Mouse (Mus musculus) mammary gland, adult 2 months (tissue): ENCODE results near the gene Olfr1259. TPM values are rescaled to one million over a fixed set of nuclear protein-coding genes. Genes with fewer than 3 reads are reported as not detected.

Source experiments
- polyA plus RNA-seq: library from polyadenylated mRNA; depleted of rRNA; stranded (reverse); fragments of >200 nt; gene quantifications from 2 replicates; pipeline ENCODE4 v1.2.3, GENCODE M21; 2012; ENCODE audit warnings: low replicate concordance; rRNA removed

Olfr1259 gene
- polyA plus RNA-seq = not detected in 2 replicates

GRCm38 (mm10) chr2:89948564-89948963 lies at the start of gene Olfr1259:
TSS of gene Olfr1259 (minus strand) at chr2:89948664.

DNA sequence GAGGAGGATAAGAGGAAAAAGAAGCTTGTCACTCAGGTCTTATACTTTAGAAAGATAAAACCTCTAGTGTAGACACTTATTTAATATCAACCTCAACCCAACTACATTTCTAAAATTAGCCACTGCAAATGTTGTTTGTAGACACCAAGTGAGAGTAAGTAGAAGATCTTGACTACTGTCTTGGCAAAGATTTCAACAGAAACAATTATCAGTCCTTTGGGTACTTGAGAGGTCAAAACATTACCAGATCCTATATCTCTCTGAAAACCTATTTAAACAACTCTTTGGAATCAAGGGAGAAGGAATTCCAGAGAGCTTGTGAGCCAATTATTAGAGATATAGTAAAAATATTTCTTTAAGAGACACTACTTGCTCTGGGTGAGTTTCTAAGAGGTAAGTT lies 42.5 kb upstream of the Olfr1259 start, which contains the start of gene Olfr1261:
Gene Olfr1261 (plus strand): TSS at position 301 of the 400 bp plus-strand sequence.

DNA sequence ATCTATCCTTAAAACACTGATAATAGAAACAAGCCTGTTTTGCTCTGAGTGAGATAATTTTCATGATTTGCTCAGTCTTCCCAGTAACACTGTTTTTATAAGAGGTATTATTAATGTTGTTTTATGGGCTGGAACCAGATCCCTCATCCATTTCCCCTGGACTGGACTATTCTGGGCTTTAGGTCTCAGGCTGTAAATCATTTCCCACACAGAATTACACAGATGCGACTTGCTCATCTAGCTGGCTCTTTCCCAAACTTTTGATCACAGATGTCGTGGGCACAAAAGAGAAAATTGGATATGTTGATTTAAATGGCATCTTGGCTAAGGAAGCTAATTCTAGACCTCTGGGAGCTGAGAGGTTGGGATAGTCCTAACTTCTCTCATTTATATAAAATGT lies 25.7 kb upstream of the Olfr1259 start, which contains the start of gene Olfr1260:
Gene Olfr1260 (plus strand): TSS at position 157 of the 400 bp plus-strand sequence.

DNA sequence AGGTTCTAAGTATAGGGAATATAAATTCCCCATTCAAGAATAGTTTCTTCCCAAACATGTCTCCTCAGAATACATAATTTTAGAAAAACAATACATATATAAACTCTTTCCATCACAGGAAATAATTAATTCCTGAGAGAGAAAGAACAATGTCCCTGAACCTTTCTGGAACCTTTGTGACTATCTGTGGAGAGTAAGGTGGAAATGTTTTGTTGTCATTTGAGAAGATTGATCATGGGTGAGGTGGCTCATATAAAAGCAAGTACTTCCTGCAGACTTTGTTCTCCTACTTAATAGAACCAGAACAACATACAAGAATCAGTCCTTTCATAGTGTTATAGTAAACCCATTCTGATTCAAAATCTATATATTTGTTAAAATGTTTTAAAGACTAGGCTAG lies 21.5 kb downstream of the Olfr1259 start, which contains the start of gene Olfr1258:
Gene Olfr1258 (plus strand): TSS at position 301 of the 400 bp plus-strand sequence.

Other genes with a start within 250 kb of the Olfr1259 start
- not detected in 2 replicates for gene Olfr1252, start 223.7 kb downstream of the Olfr1259 start, polyA plus RNA-seq
- gene Olfr1253, start 191.6 kb downstream of the Olfr1259 start, polyA plus RNA-seq = not detected in 2 replicates
- gene Olfr1254, start 155.0 kb downstream of the Olfr1259 start, polyA plus RNA-seq = not detected in 2 replicates
- not detected in 2 replicates for gene Olfr1255, start 136.6 kb downstream of the Olfr1259 start, polyA plus RNA-seq
- not detected in 2 replicates for gene Olfr1256, start 107.1 kb downstream of the Olfr1259 start, polyA plus RNA-seq
- not detected in 2 replicates for gene Olfr48, start 100.5 kb downstream of the Olfr1259 start, polyA plus RNA-seq
- not detected in 2 replicates for gene Olfr1257, start 70.2 kb downstream of the Olfr1259 start, polyA plus RNA-seq
- gene Olfr1258, start 21.4 kb downstream of the Olfr1259 start, polyA plus RNA-seq = not detected in 2 replicates
- gene Olfr1260, start 25.7 kb upstream of the Olfr1259 start, polyA plus RNA-seq = not detected in 2 replicates
- gene Olfr1261, start 42.6 kb upstream of the Olfr1259 start, polyA plus RNA-seq = not detected in 2 replicates
- gene Olfr1262, start 51.5 kb upstream of the Olfr1259 start, polyA plus RNA-seq = not detected in 2 replicates
- not detected in 2 replicates for gene Olfr1263, start 63.5 kb upstream of the Olfr1259 start, polyA plus RNA-seq
- gene Olfr1264, start 76.9 kb upstream of the Olfr1259 start, polyA plus RNA-seq = not detected in 2 replicates
- gene Olfr1265, start 86.7 kb upstream of the Olfr1259 start, polyA plus RNA-seq = not detected in 2 replicates
- gene Olfr140, start 114.9 kb upstream of the Olfr1259 start, polyA plus RNA-seq = not detected in 2 replicates
- not detected in 2 replicates for gene Olfr1269, start 172.7 kb upstream of the Olfr1259 start, polyA plus RNA-seq
- gene Olfr32, start 193.6 kb upstream of the Olfr1259 start, polyA plus RNA-seq = not detected in 2 replicates
- gene Olfr1270, start 204.4 kb upstream of the Olfr1259 start, polyA plus RNA-seq = not detected in 2 replicates